Mouse (Mus musculus): ENCODE data around the gene Epha3. TPM values are rescaled to one million over a fixed set of nuclear protein-coding genes. Genes with fewer than 3 reads are reported as not detected.

Epha3 gene
- polyA plus RNA-seq, 1 experiment from 2014 or later, result 5.5 TPM

DNA sequence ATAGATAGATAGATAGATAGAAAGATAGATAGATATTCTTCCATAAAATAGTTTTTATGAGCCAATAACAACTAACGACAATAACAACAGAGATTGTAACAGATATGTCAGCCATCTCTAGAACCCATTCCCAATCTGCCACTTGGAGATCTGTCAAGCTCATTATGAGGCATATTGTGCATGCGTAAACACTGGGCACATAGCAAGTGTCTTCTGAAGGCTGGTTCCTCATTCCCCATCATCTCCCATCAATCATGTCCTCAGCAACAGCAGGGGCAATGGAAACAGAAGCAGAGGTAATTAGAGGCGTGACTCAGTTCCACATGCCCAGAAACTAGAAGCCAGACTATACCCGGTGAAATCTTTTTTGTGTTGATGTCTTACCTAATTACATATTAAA lies 102.8 kb downstream of the Epha3 start:
- WGBS, result 85% methylated on average over 4 of the region's 4 CpGs
- no peak for ATAC-seq
- Histone ChIP-seq H3K27ac (ENCODE audit: low read length) (no peak overlapping the region), H3K9ac (ENCODE audit: low read depth, low read length) (no peak overlapping the region), H3K4me3 (ENCODE audit: low read length) (no peak overlapping the region), H3K9me3 (ENCODE audit: control insufficient read depth, low read length) (no peaks in the 10 kb centered on the region), H3K36me3 (ENCODE audit: control insufficient read depth, insufficient read depth, low read length) (no peaks in the 10 kb centered on the region), H3K27me3 (replicated peaks; ENCODE audit: control insufficient read depth, insufficient read depth, low read length) (no peaks in the 10 kb centered on the region), H3K4me2 (ENCODE audit: low read depth, low read length) (no peak overlapping the region), H3K4me1 (ENCODE audit: control insufficient read depth, insufficient read depth, low read length) (no peaks in the 10 kb centered on the region)

DNA sequence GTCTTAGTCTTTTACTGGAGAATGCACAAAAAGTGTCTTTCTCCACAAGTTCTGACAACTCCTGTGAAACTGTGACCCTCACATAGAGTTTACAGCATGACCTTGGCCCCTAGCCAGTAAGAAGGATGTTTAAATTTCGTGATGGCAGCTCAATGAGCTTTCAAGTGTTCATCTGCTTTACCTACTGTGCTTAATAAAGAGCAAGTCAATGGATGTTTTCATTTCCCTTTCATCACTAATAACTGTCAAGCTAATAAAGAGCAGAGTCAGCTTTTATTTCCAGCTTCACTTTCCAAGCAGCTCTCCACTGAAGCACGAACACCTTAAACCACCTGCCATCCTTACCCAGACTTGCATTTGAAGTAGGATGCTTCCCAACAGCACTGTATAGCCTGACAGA lies 103.9 kb downstream of the Epha3 start:
- Histone ChIP-seq H3K4me2 (ENCODE audit: low read depth, low read length) (no peak overlapping the region), H3K27ac (ENCODE audit: low read length) (no peak overlapping the region), H3K27me3 (replicated peaks; ENCODE audit: control insufficient read depth, insufficient read depth, low read length) (no peaks in the 10 kb centered on the region), H3K36me3 (ENCODE audit: control insufficient read depth, insufficient read depth, low read length) (no peaks in the 10 kb centered on the region), H3K9me3 (ENCODE audit: control insufficient read depth, low read length) (no peaks in the 10 kb centered on the region), H3K4me1 (ENCODE audit: control insufficient read depth, insufficient read depth, low read length) (no peaks in the 10 kb centered on the region), H3K4me3 (ENCODE audit: low read length) (no peak overlapping the region), H3K9ac (ENCODE audit: low read depth, low read length) (no peak overlapping the region)
- 37% methylated on average over 2 of the region's 2 CpGs for WGBS
- ATAC-seq, result no peak

DNA sequence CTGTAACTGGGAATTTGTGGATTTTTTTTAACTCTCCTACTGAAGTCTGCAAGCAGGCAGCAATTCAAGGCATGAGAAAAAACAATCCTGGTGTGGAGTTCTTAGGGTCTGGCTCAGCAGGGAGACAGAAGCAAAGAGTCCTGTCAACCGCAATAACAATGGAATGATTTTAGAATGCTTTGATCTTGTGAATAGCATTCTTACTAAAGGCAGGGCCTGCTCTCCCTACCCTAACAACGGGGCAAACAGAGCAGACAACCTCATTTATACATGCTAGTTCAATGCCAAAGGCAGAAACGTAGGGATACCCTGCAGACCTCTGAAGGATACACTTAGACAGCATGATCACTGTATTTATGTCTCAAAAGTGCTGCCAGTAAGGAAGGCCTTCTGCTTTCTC lies 110.9 kb downstream of the Epha3 start:
- Histone ChIP-seq H3K9me3 (ENCODE audit: control insufficient read depth, low read length) (no peaks in the 10 kb centered on the region), H3K36me3 (ENCODE audit: control insufficient read depth, insufficient read depth, low read length) (no peaks in the 10 kb centered on the region), H3K4me2 (ENCODE audit: low read depth, low read length) (no peak overlapping the region), H3K9ac (ENCODE audit: low read depth, low read length) (no peak overlapping the region), H3K4me3 (ENCODE audit: low read length) (no peak overlapping the region), H3K27me3 (replicated peaks; ENCODE audit: control insufficient read depth, insufficient read depth, low read length) (no peaks in the 10 kb centered on the region), H3K27ac (ENCODE audit: low read length) (no peak overlapping the region), H3K4me1 (ENCODE audit: control insufficient read depth, insufficient read depth, low read length) (no peaks in the 10 kb centered on the region)
- ATAC-seq, result no peak
- 23% methylated on average over 3 of the region's 3 CpGs for WGBS

DNA sequence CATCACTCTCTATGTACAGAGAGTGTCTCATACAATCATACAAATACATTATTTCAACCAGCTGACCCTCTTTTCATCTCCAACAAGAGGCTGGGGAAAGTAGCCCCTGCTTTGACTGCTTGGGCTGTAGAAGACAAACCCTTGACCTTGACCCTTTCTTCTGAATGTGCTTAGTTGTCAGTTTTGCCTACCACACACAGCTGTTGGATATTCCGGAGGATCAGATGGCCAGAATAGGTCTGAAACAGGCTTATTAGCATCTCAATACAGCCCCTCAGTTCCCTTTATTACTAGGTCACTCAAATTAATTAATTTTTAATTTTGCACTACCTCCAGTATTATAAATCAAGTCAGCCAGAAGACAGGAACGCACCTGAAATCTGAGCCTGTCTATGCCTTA lies 116.2 kb downstream of the Epha3 start:
- Histone ChIP-seq H3K27ac (ENCODE audit: low read length) (no peak overlapping the region), H3K9me3 (ENCODE audit: control insufficient read depth, low read length) (no peaks in the 10 kb centered on the region), H3K9ac (ENCODE audit: low read depth, low read length) (no peak overlapping the region), H3K4me2 (ENCODE audit: low read depth, low read length) (no peak overlapping the region), H3K36me3 (ENCODE audit: control insufficient read depth, insufficient read depth, low read length) (no peaks in the 10 kb centered on the region), H3K4me1 (ENCODE audit: control insufficient read depth, insufficient read depth, low read length) (no peaks in the 10 kb centered on the region), H3K27me3 (replicated peaks; ENCODE audit: control insufficient read depth, insufficient read depth, low read length) (no peaks in the 10 kb centered on the region), H3K4me3 (ENCODE audit: low read length) (no peak overlapping the region)
- ATAC-seq, result no peak
- WGBS, result 65% methylated on average over 2 of the region's 2 CpGs

DNA sequence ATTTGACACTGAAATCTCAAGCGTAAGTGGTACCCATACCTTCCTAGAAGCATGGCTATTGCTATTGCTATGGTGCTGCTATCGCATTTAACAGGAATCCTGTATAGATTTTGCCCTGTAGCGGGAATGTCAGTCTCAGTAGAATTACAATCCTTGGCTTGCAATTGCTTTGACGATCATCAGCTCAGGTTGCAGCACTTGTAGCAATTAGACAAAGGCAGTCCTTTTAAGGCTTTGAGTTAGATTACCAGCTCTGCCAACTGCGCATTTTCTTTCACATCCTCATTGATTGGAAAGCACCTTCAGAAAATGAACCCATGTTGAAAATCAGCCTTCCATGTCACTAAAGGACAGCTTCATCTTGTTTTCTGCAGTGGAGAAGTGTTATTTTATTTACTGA lies 118.5 kb downstream of the Epha3 start:
- Histone ChIP-seq H3K4me3 (ENCODE audit: low read length) (no peak overlapping the region), H3K4me1 (ENCODE audit: control insufficient read depth, insufficient read depth, low read length) (no peaks in the 10 kb centered on the region), H3K36me3 (ENCODE audit: control insufficient read depth, insufficient read depth, low read length) (no peaks in the 10 kb centered on the region), H3K9me3 (ENCODE audit: control insufficient read depth, low read length) (no peaks in the 10 kb centered on the region), H3K4me2 (ENCODE audit: low read depth, low read length) (no peak overlapping the region), H3K9ac (ENCODE audit: low read depth, low read length) (no peak overlapping the region), H3K27me3 (replicated peaks; ENCODE audit: control insufficient read depth, insufficient read depth, low read length) (no peaks in the 10 kb centered on the region), H3K27ac (ENCODE audit: low read length) (no peak overlapping the region)
- 77% methylated on average over 5 of the region's 5 CpGs for WGBS
- ATAC-seq, result no peak

DNA sequence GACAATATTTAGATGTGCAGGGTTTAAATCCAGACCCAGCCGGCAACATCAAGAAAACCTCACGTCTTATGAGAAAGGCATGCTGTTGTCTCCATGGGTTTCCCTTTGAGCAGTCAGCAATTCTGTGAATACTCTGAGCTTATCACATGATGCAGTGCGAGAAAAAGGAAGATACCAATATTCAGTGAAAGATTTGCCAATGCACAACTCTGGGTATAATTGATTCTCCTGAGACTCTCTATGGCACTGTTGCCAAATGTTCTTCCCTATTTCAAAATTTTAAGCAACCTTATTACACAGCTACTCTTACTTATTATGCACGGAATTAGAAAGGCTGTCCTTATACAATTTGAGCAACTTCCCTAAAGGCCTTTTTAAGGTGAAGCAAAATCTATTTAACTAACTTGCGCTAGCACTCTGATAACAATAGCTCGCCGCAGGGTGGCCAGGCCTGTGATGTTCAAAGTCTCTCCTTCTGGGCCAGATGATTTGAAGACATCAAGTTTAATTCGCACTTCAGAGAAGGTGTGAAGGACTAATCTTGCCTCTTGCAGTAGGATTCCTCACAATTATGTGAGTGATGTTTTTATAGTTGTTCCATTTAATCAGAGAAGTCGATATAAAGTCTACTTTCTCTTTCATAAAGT lies 120.6 kb downstream of the Epha3 start:
- Histone ChIP-seq H3K9ac (ENCODE audit: low read depth, low read length) (no peak overlapping the region), H3K36me3 (ENCODE audit: control insufficient read depth, insufficient read depth, low read length) (no peaks in the 10 kb centered on the region), H3K4me2 (ENCODE audit: low read depth, low read length) (no peak overlapping the region), H3K4me1 (ENCODE audit: control insufficient read depth, insufficient read depth, low read length) (no peaks in the 10 kb centered on the region), H3K4me3 (ENCODE audit: low read length) (no peak overlapping the region), H3K9me3 (ENCODE audit: control insufficient read depth, low read length) (no peaks in the 10 kb centered on the region), H3K27ac (ENCODE audit: low read length) (no peak overlapping the region), H3K27me3 (replicated peaks; ENCODE audit: control insufficient read depth, insufficient read depth, low read length) (no peaks in the 10 kb centered on the region)
- 62% methylated on average over 9 of the region's 9 CpGs for WGBS
- ATAC-seq, result no peak

DNA sequence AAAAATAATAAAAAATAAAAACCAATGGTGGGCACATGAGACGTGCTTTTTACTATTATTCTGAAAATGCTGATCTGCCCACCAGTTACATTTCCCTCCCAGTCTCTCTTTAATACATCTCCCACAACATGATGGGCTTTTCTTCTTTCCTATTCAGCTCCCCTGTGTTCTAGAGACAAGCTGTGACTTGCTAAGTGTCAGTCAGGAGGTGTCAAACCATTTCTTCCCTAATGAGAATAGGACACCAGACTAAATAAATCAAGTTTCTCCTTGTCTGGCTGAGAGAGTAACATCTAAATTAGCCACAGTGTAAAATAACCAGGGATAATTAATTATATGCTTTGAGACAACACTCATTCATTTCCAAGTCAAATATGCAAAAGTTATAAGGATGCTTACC lies 144.7 kb downstream of the Epha3 start:
- Histone ChIP-seq H3K4me1 (ENCODE audit: control insufficient read depth, insufficient read depth, low read length) (no peaks in the 10 kb centered on the region), H3K4me2 (ENCODE audit: low read depth, low read length) (no peak overlapping the region), H3K9me3 (ENCODE audit: control insufficient read depth, low read length) (no peaks in the 10 kb centered on the region), H3K9ac (ENCODE audit: low read depth, low read length) (no peak overlapping the region), H3K4me3 (ENCODE audit: low read length) (no peak overlapping the region), H3K27me3 (replicated peaks; ENCODE audit: control insufficient read depth, insufficient read depth, low read length) (no peaks in the 10 kb centered on the region), H3K36me3 (ENCODE audit: control insufficient read depth, insufficient read depth, low read length) (no peaks in the 10 kb centered on the region), H3K27ac (ENCODE audit: low read length) (no peak overlapping the region)
- no peak for ATAC-seq
- 68% methylated on average over 1 of the region's 1 CpGs for WGBS

DNA sequence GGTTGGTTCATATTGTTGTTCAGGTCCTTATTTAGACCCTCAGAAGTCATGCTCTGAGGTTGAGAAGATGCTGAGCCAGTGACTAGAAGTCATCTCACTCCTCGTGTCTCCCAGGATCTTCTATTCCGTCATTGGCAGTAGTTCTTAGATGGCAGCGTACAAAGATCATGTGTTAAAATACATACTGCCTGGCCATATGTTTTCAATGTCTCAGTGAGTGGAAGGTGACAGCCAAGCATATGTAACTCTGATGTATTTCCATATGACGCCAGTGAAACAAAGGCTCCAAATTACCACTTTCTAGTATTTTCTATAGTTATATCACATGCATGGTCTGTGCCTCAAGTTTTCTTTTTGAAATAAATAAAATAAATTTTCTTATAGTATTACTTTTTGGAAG lies 146.7 kb downstream of the Epha3 start:
- Histone ChIP-seq H3K27me3 (replicated peaks; ENCODE audit: control insufficient read depth, insufficient read depth, low read length) (no peaks in the 10 kb centered on the region), H3K4me2 (ENCODE audit: low read depth, low read length) (no peak overlapping the region), H3K9me3 (ENCODE audit: control insufficient read depth, low read length) (no peaks in the 10 kb centered on the region), H3K36me3 (ENCODE audit: control insufficient read depth, insufficient read depth, low read length) (no peaks in the 10 kb centered on the region), H3K4me3 (ENCODE audit: low read length) (no peak overlapping the region), H3K4me1 (ENCODE audit: control insufficient read depth, insufficient read depth, low read length) (no peaks in the 10 kb centered on the region), H3K27ac (ENCODE audit: low read length) (no peak overlapping the region), H3K9ac (ENCODE audit: low read depth, low read length) (no peak overlapping the region)
- no peak for ATAC-seq
- WGBS, result 95% methylated on average over 4 of the region's 4 CpGs

DNA sequence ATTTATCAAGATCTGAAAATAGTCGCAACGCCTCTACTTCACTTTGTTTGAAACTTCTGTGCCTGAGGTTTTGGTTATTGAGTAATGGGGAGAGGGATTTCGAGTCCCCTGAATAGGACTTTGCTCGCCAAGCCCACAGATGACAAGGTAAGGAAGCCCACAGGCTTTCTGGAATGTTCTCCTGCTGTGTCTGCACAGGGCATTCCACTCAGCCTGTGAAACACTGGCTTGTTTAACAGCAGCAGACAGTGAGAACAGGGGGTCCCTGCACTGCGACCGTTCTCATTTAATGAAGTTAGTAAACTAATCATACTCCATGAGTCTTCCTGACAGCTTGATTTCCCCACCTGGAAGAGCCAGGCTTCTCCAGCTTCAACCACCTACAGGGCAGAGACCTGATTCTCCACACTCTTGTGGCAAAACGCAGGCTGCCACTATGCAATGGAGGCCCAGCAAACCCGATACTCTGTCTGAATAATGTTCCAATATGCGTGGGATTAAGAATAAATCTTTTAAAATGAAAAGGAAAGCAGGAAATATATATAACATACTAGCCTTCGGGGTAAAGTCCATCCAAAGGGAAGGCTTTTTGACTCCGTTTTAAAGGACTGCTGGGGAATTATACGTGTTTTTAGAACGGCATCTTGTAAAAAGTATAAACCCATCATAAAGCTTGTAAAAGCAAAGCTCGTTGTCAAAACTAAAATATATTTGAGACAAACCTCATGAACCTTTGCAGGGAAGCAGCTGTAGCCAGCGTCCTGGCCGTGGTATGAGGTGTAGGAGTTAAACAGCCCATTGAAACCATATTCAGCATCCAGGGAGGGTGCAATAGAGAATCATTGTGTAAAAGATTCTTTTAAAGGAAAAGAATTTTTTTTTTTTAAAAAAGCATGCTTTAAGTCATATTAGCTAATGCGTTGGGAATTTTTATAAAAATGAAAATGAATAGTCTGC lies 156.8 kb downstream of the Epha3 start:
- Histone ChIP-seq H3K27me3 (replicated peaks; ENCODE audit: control insufficient read depth, insufficient read depth, low read length) (no peaks in the 10 kb centered on the region), H3K4me3 (ENCODE audit: low read length) (no peak overlapping the region), H3K4me1 (ENCODE audit: control insufficient read depth, insufficient read depth, low read length) (no peaks in the 10 kb centered on the region), H3K27ac (ENCODE audit: low read length) (no peak overlapping the region), H3K4me2 (ENCODE audit: low read depth, low read length) (no peak overlapping the region), H3K36me3 (ENCODE audit: control insufficient read depth, insufficient read depth, low read length) (no peaks in the 10 kb centered on the region), H3K9me3 (ENCODE audit: control insufficient read depth, low read length) (no peaks in the 10 kb centered on the region), H3K9ac (ENCODE audit: low read depth, low read length) (no peak overlapping the region)
- ATAC-seq, result no peak
- 66% methylated on average over 17 of the region's 17 CpGs for WGBS
